21 mouse cellular contexts compared by ENCODE assay signal in the genomic region with DNA sequence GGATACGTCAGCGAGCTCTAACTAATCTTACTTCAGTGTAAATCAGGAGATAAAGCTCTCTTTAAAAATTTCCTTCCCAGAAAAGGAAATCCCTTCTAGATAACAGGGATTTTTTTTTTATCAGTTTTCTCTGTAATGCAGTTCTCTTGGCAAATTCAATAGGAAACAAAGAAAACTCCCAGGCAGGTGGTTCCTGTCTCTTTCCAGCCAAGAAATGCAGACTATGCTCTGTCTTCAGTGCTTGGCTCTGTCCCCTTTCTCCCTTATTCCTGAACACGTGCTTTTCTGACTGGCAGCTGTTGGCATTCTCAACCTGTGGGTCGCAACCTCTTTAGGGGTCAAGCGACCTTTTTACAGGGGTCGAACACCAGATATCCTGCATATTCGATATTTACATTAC.
DNase-seq lines count a peak whose midpoint lies in the region; ATAC-seq and TF ChIP-seq lines count a peak whose summit lies in the region.
"Had no signal": no experiment of that assay in that cellular context is flagged by ENCODE, and none has a peak within 500 bp of the region (broad histone marks: within the 10 kb centered on the region; RNA-seq: fewer than 3 reads in every experiment).

No protein-coding gene starts in this region.

- H3K9me3 ChIP-seq in embryonic facial prominence, embryonic 14.5 days (ENCODE audit: control insufficient read depth, low read length) = 0 out of 2 replicates have a peak, but pooled peaks cover 3% of the 10 kb centered on the region
- no peaks in the 10 kb centered on the region for H3K9me3 ChIP-seq in embryonic facial prominence, embryonic 10.5 days
- H3K9me3 ChIP-seq in lung, embryonic 14.5 days (ENCODE audit: low read depth, low read length) = no peaks in the 10 kb centered on the region
- H3K9me3 ChIP-seq in liver, embryonic 11.5 days (ENCODE audit: control insufficient read depth, low read length) = no peaks in the 10 kb centered on the region
- H3K9me3 ChIP-seq: hindbrain, embryonic 12.5 days; liver, embryonic 13.5 days; lung, embryonic 15.5 days; midbrain, embryonic 10.5 days; neural tube, embryonic 12.5 days had no signal

- no peak overlapping the region for H3K27ac ChIP-seq in embryonic facial prominence, embryonic 14.5 days (replicated peaks; ENCODE audit: low read depth, low read length)
- no peak overlapping the region for H3K27ac ChIP-seq in embryonic facial prominence, embryonic 10.5 days (replicated peaks)
- H3K27ac ChIP-seq in lung, embryonic 14.5 days (ENCODE audit: low read depth) = no peak overlapping the region
- H3K27ac ChIP-seq in liver, embryonic 11.5 days (ENCODE audit: low read depth, low read length) = no peak overlapping the region
- H3K27ac ChIP-seq: hindbrain, embryonic 12.5 days; limb, embryonic 12.5 days; liver, embryonic 13.5 days; lung, embryonic 15.5 days; macrophage; midbrain, embryonic 10.5 days; neural tube, embryonic 12.5 days had no signal

- no peak for TF ChIP-seq CTCF in lung, embryonic 14.5 days (IDR thresholded peaks at IDR 0.05; ENCODE audit: low read depth)

- H3K27me3 ChIP-seq in embryonic facial prominence, embryonic 14.5 days (replicated peaks; ENCODE audit: control insufficient read depth, insufficient read depth, low read length) = no peaks in the 10 kb centered on the region
- H3K27me3 ChIP-seq in embryonic facial prominence, embryonic 10.5 days (replicated peaks; ENCODE audit: low read depth, poor library complexity, severe bottlenecking) = no peaks in the 10 kb centered on the region
- H3K27me3 ChIP-seq in lung, embryonic 14.5 days (ENCODE audit: insufficient read depth, low read length) = no peaks in the 10 kb centered on the region
- H3K27me3 ChIP-seq in liver, embryonic 11.5 days (replicated peaks; ENCODE audit: control insufficient read depth, insufficient read depth, low read length) = no peaks in the 10 kb centered on the region
- H3K27me3 ChIP-seq: hindbrain, embryonic 12.5 days; limb, embryonic 12.5 days; liver, embryonic 13.5 days; lung, embryonic 15.5 days; neural tube, embryonic 12.5 days had no signal

- peaks cover 1% of the 10 kb centered on the region; the same call in 1 of the 2 replicates for H3K4me1 ChIP-seq in embryonic facial prominence, embryonic 14.5 days (ENCODE audit: control insufficient read depth, insufficient read depth, low read length)
- H3K4me1 ChIP-seq in embryonic facial prominence, embryonic 10.5 days = no peaks in the 10 kb centered on the region; the same call in 1 of the 2 replicates
- H3K4me1 ChIP-seq in lung, embryonic 14.5 days (ENCODE audit: insufficient read depth) = no peaks in the 10 kb centered on the region
- no peaks in the 10 kb centered on the region for H3K4me1 ChIP-seq in liver, embryonic 11.5 days (replicated peaks; ENCODE audit: control insufficient read depth, insufficient read depth, low read length)
- H3K4me1 ChIP-seq: hindbrain, embryonic 12.5 days; liver, embryonic 13.5 days; neural tube, embryonic 12.5 days had no signal

- H3K36me3 ChIP-seq in embryonic facial prominence, embryonic 14.5 days (ENCODE audit: control insufficient read depth, insufficient read depth, low read length) = no peaks in the 10 kb centered on the region
- H3K36me3 ChIP-seq in embryonic facial prominence, embryonic 10.5 days (replicated peaks) = no peaks in the 10 kb centered on the region
- H3K36me3 ChIP-seq in lung, embryonic 14.5 days (ENCODE audit: insufficient read depth) = no peaks in the 10 kb centered on the region
- H3K36me3 ChIP-seq in liver, embryonic 11.5 days (ENCODE audit: control insufficient read depth, insufficient read depth, low read length) = no peaks in the 10 kb centered on the region
- H3K36me3 ChIP-seq: hindbrain, embryonic 12.5 days; limb, embryonic 12.5 days; liver, embryonic 13.5 days; lung, embryonic 15.5 days; midbrain, embryonic 10.5 days; neural tube, embryonic 12.5 days had no signal

- H3K9ac ChIP-seq in embryonic facial prominence, embryonic 14.5 days (ENCODE audit: low read depth, low read length) = no peak overlapping the region
- H3K9ac ChIP-seq in lung, embryonic 14.5 days = no peak overlapping the region
- H3K9ac ChIP-seq in liver, embryonic 11.5 days (ENCODE audit: low read depth, low read length) = no peak overlapping the region
- H3K9ac ChIP-seq: hindbrain, embryonic 12.5 days; limb, embryonic 12.5 days; liver, embryonic 13.5 days; lung, embryonic 15.5 days; neural tube, embryonic 12.5 days had no signal

- no peak overlapping the region for H3K4me3 ChIP-seq in embryonic facial prominence, embryonic 14.5 days (ENCODE audit: low read depth, low read length)
- H3K4me3 ChIP-seq in embryonic facial prominence, embryonic 10.5 days = no peak overlapping the region
- no peak overlapping the region for H3K4me3 ChIP-seq in lung, embryonic 14.5 days (ENCODE audit: low read depth, low read length)
- H3K4me3 ChIP-seq in liver, embryonic 11.5 days (ENCODE audit: low read depth, low read length) = no peak overlapping the region
- H3K4me3 ChIP-seq: erythroblast, embryonic 14.5 days; hindbrain, embryonic 12.5 days; limb, embryonic 12.5 days; liver, embryonic 13.5 days; lung, embryonic 15.5 days; midbrain, embryonic 10.5 days; neural tube, embryonic 12.5 days had no signal

- no peak overlapping the region for H3K4me2 ChIP-seq in embryonic facial prominence, embryonic 14.5 days (ENCODE audit: low read depth, low read length)
- H3K4me2 ChIP-seq in lung, embryonic 14.5 days = no peak overlapping the region
- H3K4me2 ChIP-seq in liver, embryonic 11.5 days = no peak overlapping the region
- H3K4me2 ChIP-seq: hindbrain, embryonic 12.5 days; limb, embryonic 12.5 days; liver, embryonic 13.5 days; lung, embryonic 15.5 days; neural tube, embryonic 12.5 days had no signal

- 66% methylated on average over 7 of the region's 7 CpGs for WGBS in embryonic facial prominence, embryonic 14.5 days
- WGBS in embryonic facial prominence, embryonic 10.5 days = 74% methylated on average over 7 of the region's 7 CpGs
- WGBS in lung, embryonic 14.5 days = 61% methylated on average over 7 of the region's 7 CpGs
- WGBS in liver, embryonic 11.5 days = 62% methylated on average over 7 of the region's 7 CpGs

- peak; percentile 36 for DNase-seq in embryonic facial prominence, embryonic 14.5 days (ENCODE audit: low spot score)
- no peak for DNase-seq in embryonic facial prominence, embryonic 10.5 days (ENCODE audit: low spot score)
- DNase-seq in lung, embryonic 14.5 days = peak; percentile 26
- no peak for DNase-seq in lung, postnatal 10 days
- DNase-seq in kidney, adult 8-10 months = peak; percentile 22 to 24
- DNase-seq in kidney, postnatal 36 days = peak; percentile 46 to 54
- DNase-seq in liver, embryonic 11.5 days (ENCODE audit: low spot score) = no peak
- DNase-seq in yolk sac, embryonic 10.5 days (ENCODE audit: low spot score) = no peak
- DNase-seq: cerebellum, adult 2 months; gastrocnemius, postnatal 10 days; liver, embryonic 13.5 days; thymus, postnatal 4 days had no signal

- ATAC-seq in embryonic facial prominence, embryonic 14.5 days (ENCODE audit: low read depth) = no peak
- ATAC-seq in lung, embryonic 14.5 days (ENCODE audit: insufficient read depth) = no peak
- no peak for ATAC-seq in liver, embryonic 11.5 days (replicated peaks; ENCODE audit: low FRiP score)
- ATAC-seq: forebrain, embryonic 14.5 days; inflammation-experienced regulatory T-cells, adult 6 months had no signal

Comparison
In these comparisons a context has a peak if more than half of its experiments do, and no peak if none do; other contexts are left out.
1. DNase-seq: peak in embryonic facial prominence, embryonic 14.5 days (single experiment), lung, embryonic 14.5 days (single experiment), kidney, adult 8-10 months (2 of 2) and kidney, postnatal 36 days (2 of 2); none in embryonic facial prominence, embryonic 10.5 days (single experiment), lung, postnatal 10 days (single experiment), liver, embryonic 11.5 days (single experiment) and yolk sac, embryonic 10.5 days (single experiment).